Mouse (Mus musculus) E14TG2a.4 (cell line): ENCODE data around the gene Taf9b.

Source experiments
- H3K27me3 ChIP-seq: 2 replicates; pipeline ENCODE4 v1.6.1; 2014; ENCODE audit warnings: low read length, control low read depth; ENCODE audit not compliant: insufficient read depth
- H3K36me3 ChIP-seq: 2 replicates; pipeline ENCODE4 v1.6.1; 2014; ENCODE audit warnings: low read length, control low read depth; ENCODE audit not compliant: insufficient read depth
- H3K4me1 ChIP-seq: replicated peaks from 2 replicates; pipeline ENCODE4 v1.6.1; 2014; ENCODE audit warnings: low read depth, low read length, control low read depth
- H3K4me3 ChIP-seq: replicated peaks from 2 replicates; pipeline ENCODE4 v1.5.1; 2014; ENCODE audit warnings: mild to moderate bottlenecking, low read length
- H3K9me3 ChIP-seq: 2 replicates; pipeline ENCODE4 v1.6.1; 2014; ENCODE audit warnings: low read length, control low read depth
- CTCF ChIP-seq: conservative IDR thresholded peaks from 2 replicates; pipeline ENCODE4 v1.5.1; 2014; ENCODE audit warnings: low read length
- NANOG ChIP-seq: IDR thresholded peaks from 2 replicates; pipeline ENCODE4 v1.6.1; 2014; ENCODE audit warnings: borderline replicate concordance, low read length, mixed read lengths
- POU5F1 ChIP-seq: IDR thresholded peaks from 2 replicates; pipeline ENCODE4 v1.6.1; 2014; ENCODE audit warnings: low read length, borderline replicate concordance

Taf9b gene

DNA sequence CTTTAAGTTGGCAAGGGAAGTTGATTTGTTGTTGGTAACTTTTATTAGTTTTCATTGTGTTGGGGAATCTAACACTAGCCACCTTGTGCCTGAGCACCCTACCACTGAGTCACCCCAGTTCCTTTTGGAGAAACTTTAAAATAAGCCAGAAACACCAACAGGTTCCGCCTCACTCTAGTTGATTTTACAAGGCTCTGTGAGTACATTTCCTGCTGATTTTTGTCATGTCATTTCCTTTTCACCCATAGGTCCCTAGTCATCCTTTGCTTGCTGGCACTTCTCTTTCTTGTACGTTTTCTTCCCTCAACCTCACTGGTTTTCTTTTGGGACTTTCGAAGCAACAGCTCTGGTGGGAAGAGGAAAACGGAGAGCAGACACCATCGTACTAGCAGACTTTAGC lies 31.6 kb downstream of the Taf9b start:
- TF ChIP-seq CTCF (no peak), NANOG (no peak), POU5F1 (no peak)

DNA sequence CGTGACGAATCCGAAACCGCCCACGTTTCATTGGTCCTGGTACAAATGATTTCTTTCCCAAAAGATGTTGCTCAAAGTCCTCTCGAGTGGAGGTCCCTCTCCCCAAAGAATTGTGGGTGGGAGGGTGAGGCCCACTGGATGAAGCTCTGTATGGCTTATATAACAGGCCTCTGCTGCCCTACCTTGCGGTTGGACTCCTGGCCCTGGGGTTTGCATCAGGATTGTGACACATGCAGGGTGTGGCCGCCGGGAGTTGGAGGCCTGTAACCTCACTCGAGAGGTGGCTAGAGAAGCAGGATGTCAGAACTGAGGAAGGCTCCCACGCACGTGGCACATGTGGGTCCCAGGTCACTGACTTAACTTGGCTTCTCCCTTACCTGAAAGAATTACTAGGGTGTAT lies 33.2 kb downstream of the Taf9b start:
- H3K27me3 ChIP-seq: no peaks in the 10 kb centered on the region
- no peak for TF ChIP-seq POU5F1
- TF ChIP-seq CTCF: no peak
- no peak for TF ChIP-seq NANOG
- peaks cover 31% of the 10 kb centered on the region for H3K4me1 ChIP-seq
- no peaks in the 10 kb centered on the region for H3K9me3 ChIP-seq
- H3K4me3 ChIP-seq: peak overlapping the region; percentile 93
- peaks cover 48% of the 10 kb centered on the region for H3K36me3 ChIP-seq

More for the DNA sequence above, 31.6 kb downstream of the Taf9b start:
- Histone ChIP-seq H3K36me3 (peaks cover 64% of the 10 kb centered on the region), H3K4me3 (peak overlapping the region; percentile 93), H3K4me1 (peaks cover 37% of the 10 kb centered on the region), H3K9me3 (no peaks in the 10 kb centered on the region), H3K27me3 (no peaks in the 10 kb centered on the region)

DNA sequence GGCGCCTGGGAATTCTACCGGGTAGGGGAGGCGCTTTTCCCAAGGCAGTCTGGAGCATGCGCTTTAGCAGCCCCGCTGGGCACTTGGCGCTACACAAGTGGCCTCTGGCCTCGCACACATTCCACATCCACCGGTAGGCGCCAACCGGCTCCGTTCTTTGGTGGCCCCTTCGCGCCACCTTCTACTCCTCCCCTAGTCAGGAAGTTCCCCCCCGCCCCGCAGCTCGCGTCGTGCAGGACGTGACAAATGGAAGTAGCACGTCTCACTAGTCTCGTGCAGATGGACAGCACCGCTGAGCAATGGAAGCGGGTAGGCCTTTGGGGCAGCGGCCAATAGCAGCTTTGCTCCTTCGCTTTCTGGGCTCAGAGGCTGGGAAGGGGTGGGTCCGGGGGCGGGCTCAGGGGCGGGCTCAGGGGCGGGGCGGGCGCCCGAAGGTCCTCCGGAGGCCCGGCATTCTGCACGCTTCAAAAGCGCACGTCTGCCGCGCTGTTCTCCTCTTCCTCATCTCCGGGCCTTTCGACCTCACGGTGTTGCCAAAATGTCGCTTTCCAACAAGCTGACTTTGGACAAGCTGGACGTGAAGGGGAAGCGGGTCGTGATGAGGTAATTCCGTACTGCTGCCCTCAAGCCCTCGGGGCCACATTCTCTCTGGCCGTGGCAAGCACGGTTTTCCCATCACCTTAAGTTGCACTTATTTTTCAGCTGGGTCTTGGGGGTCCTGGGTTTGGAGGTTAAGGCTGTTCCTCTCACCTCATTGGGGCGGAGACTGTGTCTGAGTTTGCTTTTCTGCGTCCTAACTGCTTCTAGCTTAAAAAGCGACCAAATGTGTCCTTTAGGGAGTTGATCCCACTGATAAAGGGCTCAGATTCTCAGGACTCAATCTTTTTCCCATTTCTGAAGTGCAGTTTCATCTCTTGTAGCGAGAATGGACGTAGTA lies 34.0 kb downstream of the Taf9b start, which contains the start of gene Pgk1:
Pgk1 (plus strand) TSS at position 388 of the 937 bp plus-strand sequence.
- Histone ChIP-seq H3K4me1 (peaks cover 30% of the 10 kb centered on the region), H3K9me3 (no peaks in the 10 kb centered on the region), H3K36me3 (peaks cover 41% of the 10 kb centered on the region), H3K4me3 (peak within 1 kb of the TSS; percentile 93), H3K27me3 (no peaks in the 10 kb centered on the region)
- TF ChIP-seq NANOG (no peak), CTCF (no peak), POU5F1 (no peak)

DNA sequence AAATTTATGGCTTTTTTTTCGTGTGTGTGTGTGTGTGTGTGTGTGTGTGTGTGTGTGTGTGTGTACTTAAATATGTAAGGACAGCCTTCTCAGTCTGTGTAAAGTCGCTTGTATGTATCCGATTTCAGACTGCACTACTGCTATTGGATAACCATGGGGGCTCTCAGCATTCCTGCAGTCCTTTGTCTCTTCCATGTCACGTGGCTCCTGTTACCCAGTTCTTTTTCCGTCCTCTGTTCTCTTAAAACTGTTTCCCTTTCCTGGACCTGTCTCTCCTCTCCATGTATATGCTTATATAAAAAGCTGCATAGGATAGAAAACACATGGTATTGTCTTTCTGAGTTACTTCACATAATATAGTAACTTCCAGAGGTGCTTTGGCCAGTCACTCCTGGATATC lies 35.3 kb downstream of the Taf9b start:
- peak overlapping the region; percentile 63 for H3K4me3 ChIP-seq
- TF ChIP-seq POU5F1 (no peak), NANOG (no peak), CTCF (no peak)
- H3K4me1 ChIP-seq: peaks cover 24% of the 10 kb centered on the region
- H3K36me3 ChIP-seq: peaks cover 29% of the 10 kb centered on the region
- no peaks in the 10 kb centered on the region for H3K9me3 ChIP-seq
- H3K27me3 ChIP-seq: no peaks in the 10 kb centered on the region

DNA sequence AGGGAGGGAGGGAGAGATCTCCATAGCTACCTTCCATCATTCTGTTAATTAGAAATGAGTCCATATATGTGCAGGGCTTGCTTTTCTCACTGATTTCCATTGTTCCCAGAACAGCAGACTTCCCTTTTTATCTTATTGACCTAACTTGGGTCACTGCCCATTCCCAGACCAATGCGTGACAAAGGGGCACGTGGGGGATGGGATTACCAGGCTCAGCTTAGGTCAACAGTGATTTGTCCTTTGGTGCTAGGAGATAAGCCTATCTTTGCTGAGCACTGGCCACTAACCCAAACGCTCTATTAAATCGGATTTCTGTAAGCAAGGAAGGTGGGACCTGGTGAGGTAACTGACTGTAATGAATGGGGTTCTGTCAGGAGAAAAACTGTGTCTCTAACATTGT lies 36.7 kb downstream of the Taf9b start:
- Histone ChIP-seq H3K4me3 (no peak overlapping the region), H3K9me3 (no peaks in the 10 kb centered on the region), H3K4me1 (peaks cover 20% of the 10 kb centered on the region), H3K36me3 (peaks cover 17% of the 10 kb centered on the region), H3K27me3 (no peaks in the 10 kb centered on the region)
- TF ChIP-seq CTCF (no peak), POU5F1 (no peak), NANOG (no peak)

DNA sequence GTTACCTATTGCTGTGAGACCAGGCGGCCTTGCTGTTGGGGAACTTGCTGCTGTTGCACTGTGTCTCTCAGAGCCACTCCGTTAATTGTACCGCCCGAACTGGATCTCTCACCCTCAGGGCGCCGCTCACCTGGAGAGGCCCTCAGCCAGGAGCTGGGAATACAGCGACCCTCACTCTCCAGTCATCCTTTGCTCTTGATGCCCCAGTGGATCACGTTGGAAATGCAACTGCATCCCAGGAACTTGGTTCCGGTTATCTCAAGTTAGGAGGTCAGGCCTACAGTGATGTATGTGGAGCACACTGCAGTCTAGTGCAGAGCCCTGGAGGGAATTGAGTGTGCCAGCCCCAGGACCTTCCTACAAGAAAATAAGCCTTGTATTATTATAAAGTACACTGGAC lies 44.6 kb downstream of the Taf9b start:
- Histone ChIP-seq H3K4me3 (no peak overlapping the region), H3K4me1 (peaks cover 9% of the 10 kb centered on the region), H3K27me3 (no peaks in the 10 kb centered on the region), H3K36me3 (no peaks in the 10 kb centered on the region), H3K9me3 (no peaks in the 10 kb centered on the region)
- TF ChIP-seq NANOG (no peak), CTCF (peak; percentile 19; the same call in 1 of the 2 replicates), POU5F1 (no peak)

DNA sequence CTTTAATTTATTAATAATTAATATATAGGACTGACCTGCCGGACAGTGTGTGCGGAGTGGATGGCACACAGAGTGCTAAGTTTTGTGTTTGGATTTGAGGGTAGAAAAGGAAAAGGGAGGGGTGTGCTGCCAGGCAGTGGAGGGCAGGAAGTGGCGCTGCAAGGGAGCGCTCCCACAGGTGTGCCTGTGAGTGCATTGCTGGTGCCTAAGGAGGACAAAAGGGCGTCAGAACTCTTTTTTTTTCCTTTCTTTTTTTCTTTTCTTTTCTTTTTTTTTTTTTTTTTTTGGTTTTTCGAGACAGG lies 49.2 kb downstream of the Taf9b start:
- Histone ChIP-seq H3K4me3 (peak overlapping the region; percentile 39), H3K4me1 (no peaks in the 10 kb centered on the region), H3K27me3 (no peaks in the 10 kb centered on the region), H3K36me3 (no peaks in the 10 kb centered on the region), H3K9me3 (no peaks in the 10 kb centered on the region)
- no peak for TF ChIP-seq CTCF
- no peak for TF ChIP-seq POU5F1
- TF ChIP-seq NANOG: no peak

DNA sequence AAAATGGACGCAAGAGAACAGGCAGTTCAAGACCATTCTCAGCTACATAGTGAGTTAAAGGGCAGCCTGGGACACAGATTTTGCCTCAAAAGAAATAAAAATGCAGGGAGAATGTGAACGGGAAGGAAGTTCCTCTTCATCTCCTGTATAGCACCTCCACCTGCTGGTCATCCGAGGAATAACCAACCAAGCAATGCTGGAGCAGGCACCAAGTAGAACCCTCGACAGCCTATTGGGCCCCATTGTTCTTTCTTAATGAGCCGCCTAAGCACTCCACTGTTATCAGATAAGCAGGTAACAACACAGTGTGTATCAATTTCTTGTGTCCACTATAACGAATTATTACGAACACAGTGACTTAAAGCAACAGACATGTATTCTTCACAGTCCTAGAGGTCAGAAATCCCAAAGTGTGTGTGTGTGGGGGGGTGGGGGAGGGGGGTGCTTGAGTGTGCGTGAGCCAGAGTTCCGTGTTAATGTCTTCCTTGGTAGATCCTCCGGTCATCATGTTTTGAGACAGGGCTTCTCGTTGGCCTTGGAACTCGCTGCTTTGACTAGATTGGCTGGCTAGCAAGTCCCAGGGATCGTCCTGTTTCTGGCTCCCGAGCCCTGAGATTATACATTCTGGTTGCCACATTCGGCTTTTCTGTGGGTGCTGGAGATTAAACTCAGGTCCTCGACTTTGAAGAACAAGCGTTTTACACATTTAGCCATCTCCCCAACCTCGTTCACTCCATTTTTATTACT lies 49.7 kb downstream of the Taf9b start:
- TF ChIP-seq POU5F1 (no peak), NANOG (no peak), CTCF (peak; percentile 47)
- no peaks in the 10 kb centered on the region for H3K36me3 ChIP-seq
- no peaks in the 10 kb centered on the region for H3K27me3 ChIP-seq
- H3K4me3 ChIP-seq: peak overlapping the region; percentile 39
- H3K4me1 ChIP-seq: no peaks in the 10 kb centered on the region
- no peaks in the 10 kb centered on the region for H3K9me3 ChIP-seq
